Mouse (Mus musculus) spleen, adult 2 months (tissue): Measurements from ENCODE around the gene Zfp553.

Source experiments
- CTCF ChIP-seq: fragments of 200-500 bp; IDR thresholded peaks from 2 replicates; pipeline ENCODE4 v1.5.1; 2011; ENCODE audit warnings: mild to moderate bottlenecking, inconsistent platforms; ENCODE audit not compliant: insufficient read depth, insufficient read length, insufficient replicate concordance; ENCODE audit errors: extremely low read depth
- POLR2A ChIP-seq: fragments of 200-500 bp; IDR thresholded peaks from 2 replicates; pipeline ENCODE4 v1.6.1; 2011; ENCODE audit warnings: low read depth, low read length, inconsistent platforms

DNA sequence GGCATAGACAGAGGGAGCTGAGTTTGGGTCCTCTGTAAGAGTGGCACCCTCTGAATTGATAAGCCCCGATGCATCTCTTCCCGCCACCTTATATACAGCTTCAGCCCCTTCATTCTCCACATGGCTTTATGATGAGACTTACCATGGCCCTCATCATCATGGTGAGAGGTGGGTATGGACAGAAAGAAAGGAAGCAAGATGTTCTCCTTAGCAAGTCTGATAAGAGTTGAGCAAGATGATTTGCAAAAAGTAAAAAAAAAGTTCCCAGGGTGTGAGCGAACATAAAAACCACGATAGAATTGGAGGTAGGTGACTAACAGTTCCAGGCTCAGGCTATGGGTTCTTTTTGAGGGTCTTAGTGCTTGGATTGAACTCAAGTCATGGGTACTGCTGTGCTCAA lies 14.2 kb upstream of the Zfp553 start:
- no peak for TF ChIP-seq CTCF
- TF ChIP-seq POLR2A, result no peak
